Mouse (Mus musculus) liver, embryonic 14.5 days (tissue): ENCODE data around the gene Pdcd1lg2.

Experiments used
- CTCF ChIP-seq: IDR thresholded peaks from 2 replicates; pipeline ENCODE4 v1.5.1; 2016; ENCODE audit warnings: antibody characterized with exemption, low read depth, control low read depth
- EP300 ChIP-seq: IDR thresholded peaks from 2 replicates; pipeline ENCODE4 v1.6.1; 2016; ENCODE audit warnings: antibody characterized with exemption, low read depth

GRCm38 (mm10) chr19:29410619-29411018, at the start of gene Pdcd1lg2:
- no peak for TF ChIP-seq CTCF
- no peak for TF ChIP-seq EP300
